Mouse (Mus musculus): ENCODE measurements at regions not wholly inside any gene's neighbourhood (a gene's known extent, or its start where the extent isn't known, plus 50 kb on each side); places are given as distances from the start of the nearest gene placed in this dataset.

- in situ Hi-C loops (cut with MboI, MseI), result loop anchor here (10.0 kb wide), 2 partner anchors 403 to 1203 kb away; no protein-coding TSS in a partner anchor
Measured at GRCm38 (mm10) chr14:89477755-89478154, 1006.6 kb upstream of the Pcdh20 start.
